Mouse (Mus musculus): ENCODE data around the gene Srrm3.

Srrm3 gene

GRCm38 (mm10) chr5:135822316-135822944 lies 15.7 kb downstream of the Srrm3 start:
- no peak for DNase-seq (ENCODE audit: low spot score)

DNA sequence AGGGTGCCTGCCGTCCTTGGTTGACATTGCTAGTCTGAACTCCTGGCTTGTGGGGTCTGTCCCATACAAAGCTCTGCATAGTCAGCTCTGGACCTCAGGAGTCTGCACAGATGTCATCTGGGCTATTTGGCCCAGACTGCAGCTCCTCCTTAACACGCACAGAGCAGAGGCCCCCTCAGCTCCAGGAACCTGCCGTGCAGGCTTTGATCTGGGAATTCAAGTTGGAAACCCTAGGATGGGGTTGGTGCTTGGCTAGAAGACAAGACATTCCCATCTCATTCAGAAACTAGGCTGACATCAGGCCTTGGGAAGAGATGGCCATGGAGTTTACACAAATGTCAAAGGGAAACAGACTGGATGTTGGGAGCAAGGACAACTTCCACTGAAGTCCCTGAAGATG lies 17.8 kb downstream of the Srrm3 start:
- DNase-seq (ENCODE audit: low spot score), result no peak

GRCm38 (mm10) chr5:135826225-135826624 lies 19.5 kb downstream of the Srrm3 start:
- DNase-seq (ENCODE audit: low spot score), result no peak

- DNase-seq (ENCODE audit: low spot score), result no peak
Observed at GRCm38 (mm10) chr5:135829381-135829780, 22.7 kb downstream of the Srrm3 start.

- DNase-seq (ENCODE audit: low spot score), result no peak
Observed at GRCm38 (mm10) chr5:135832729-135833128, 26.0 kb downstream of the Srrm3 start.

DNA sequence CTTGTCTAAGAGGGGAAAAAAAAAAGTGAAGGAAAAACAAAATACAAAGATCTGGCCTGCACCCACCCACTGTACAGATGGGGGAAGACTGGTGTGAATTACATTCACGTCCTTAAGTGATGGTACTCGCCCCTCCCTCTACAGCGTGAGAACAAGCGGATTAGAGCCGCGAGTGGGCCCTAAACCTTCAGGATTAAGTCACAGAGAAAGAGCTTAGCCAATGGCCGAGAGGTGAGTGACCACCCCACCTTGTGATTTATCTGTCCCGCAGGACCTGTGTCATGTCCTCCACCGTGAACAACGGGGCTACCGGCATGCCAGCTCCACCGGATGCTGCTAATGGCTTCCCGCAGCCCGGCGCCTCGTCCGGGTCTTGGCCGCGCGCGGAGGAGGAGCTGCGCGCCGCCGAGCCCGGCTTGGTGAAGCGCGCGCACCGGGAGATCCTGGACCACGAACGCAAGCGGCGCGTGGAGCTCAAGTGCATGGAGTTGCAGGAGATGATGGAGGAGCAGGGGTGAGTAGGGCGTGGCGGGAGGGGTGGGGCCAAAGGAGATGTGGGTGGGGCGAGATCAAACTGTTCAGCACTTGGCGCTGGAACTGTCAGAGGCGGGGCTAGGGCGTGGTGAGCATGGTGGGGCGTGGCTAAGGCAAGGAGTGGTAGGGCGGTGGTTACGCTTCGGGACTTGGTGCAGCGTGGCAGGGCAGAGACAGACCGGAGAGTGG lies 28.2 kb downstream of the Srrm3 start:
- DNase-seq (ENCODE audit: low spot score), result peak; percentile 69

- no peak for DNase-seq (ENCODE audit: low spot score)
Observed at GRCm38 (mm10) chr5:135835492-135835858, 28.8 kb downstream of the Srrm3 start.

GRCm38 (mm10) chr5:135835981-135836380 lies 29.3 kb downstream of the Srrm3 start:
- no peak for DNase-seq (ENCODE audit: low spot score)

DNA sequence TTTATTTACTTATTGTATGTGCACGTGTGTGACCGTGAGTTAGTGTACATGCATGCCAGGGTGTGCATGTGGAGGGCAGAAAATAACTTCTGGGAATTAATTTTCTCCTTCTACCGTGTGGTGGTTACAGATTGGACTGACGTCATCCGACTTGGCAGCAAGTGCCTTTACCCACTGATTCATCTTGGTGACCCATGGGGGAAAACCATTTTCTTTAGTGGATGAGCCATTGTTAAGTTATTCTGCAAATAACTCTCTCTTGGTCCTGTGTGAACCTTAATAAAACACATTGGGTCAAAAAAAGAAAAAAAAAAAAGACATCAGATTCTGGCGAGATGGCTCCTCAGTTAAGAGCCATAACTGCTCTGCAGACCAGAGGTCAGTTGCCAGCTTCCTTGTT lies 35.0 kb downstream of the Srrm3 start:
- no peak for DNase-seq (ENCODE audit: low spot score)

GRCm38 (mm10) chr5:135843418-135843817 lies 36.7 kb downstream of the Srrm3 start:
- DNase-seq (ENCODE audit: low spot score), result no peak

GRCm38 (mm10) chr5:135845676-135846320 lies 39.1 kb downstream of the Srrm3 start:
- DNase-seq (ENCODE audit: low spot score), result no peak

- DNase-seq (ENCODE audit: low spot score), result no peak
Observed at GRCm38 (mm10) chr5:135847460-135847859, 40.8 kb downstream of the Srrm3 start.

- DNase-seq (ENCODE audit: low spot score), result no peak
Observed at GRCm38 (mm10) chr5:135847881-135848280, 41.2 kb downstream of the Srrm3 start.

DNA sequence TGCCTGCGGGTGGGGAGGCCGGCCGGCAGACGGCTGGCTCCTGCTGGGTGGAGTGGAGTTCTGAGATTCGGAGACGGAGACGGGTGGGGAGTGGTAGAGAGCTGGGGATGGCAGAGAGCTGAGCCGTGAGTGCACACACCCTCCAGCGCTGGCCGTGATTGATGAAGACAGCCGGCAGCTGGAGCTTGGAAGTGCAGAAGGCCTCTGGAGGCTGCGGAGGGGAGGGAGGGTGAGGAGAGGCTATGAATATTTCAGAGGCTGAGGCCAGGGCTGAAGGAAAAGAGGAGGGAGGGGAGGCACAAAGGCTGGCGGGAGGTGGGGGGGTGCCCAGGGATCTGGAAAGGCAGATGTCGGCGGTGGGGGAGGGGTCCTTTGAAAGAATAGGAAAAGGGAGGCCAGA lies 44.3 kb downstream of the Srrm3 start:
- DNase-seq (ENCODE audit: low spot score), result no peak

DNA sequence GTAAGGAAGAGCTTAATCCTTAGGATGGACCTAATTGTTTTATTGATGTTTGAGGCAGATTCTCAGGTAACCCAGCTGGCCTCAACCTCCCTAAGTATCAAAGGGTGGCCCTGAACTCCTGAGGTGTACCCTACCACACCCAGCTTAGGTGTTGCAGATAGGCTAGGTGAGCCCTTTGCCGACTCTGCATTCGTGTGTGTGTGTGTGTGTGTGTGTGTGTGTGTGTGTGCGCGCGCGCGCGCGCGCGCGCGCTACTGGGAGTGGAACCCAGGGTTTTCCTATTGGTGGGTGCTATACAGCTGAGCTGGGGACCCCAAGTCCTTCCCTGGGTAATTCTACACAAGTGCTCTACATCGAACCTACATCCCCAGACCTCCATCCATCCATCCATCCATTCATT lies 44.8 kb downstream of the Srrm3 start:
- no peak for DNase-seq (ENCODE audit: low spot score)

GRCm38 (mm10) chr5:135852421-135852820 lies 45.7 kb downstream of the Srrm3 start:
- DNase-seq (ENCODE audit: low spot score), result no peak

DNA sequence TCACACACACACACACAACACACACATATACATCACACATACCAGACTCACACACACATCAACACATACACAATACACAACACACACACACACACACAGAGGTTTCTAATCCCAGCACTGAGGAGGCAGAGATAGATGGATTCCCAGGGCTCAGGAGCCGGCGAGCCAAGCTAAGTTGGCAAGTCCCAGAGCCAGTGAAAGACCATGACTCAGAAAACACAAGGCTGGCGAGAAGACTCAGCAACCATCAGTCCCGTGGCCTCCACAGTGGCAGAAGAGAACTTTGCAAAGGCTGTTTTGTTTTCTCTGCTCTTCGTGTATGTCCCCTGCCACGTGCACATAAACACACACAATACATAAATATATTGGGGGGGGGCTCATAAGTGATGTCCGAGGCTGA lies 47.0 kb downstream of the Srrm3 start:
- no peak for DNase-seq (ENCODE audit: low spot score)

DNA sequence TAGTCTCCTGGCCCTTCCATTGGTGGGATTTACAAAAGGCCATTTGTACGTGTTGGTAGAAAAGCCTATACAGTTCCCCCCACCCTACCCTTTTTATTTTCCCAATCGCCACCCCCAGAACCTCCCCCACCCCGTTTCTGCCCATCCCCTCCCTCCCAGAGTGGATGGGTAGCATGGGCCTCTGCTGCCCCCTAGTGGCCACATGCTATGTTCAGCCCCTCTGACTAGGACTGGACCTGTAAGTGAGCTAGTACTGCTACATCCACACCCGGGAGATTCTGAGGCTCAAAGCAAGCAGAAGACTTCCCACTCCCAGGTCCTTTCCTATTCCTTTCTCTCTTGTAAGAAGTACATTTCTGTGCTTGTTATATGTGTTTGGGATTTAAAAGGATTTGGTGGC lies 48.5 kb downstream of the Srrm3 start:
- DNase-seq (ENCODE audit: low spot score), result peak; percentile 53

- no peak for DNase-seq (ENCODE audit: low spot score)
Observed at GRCm38 (mm10) chr5:135866662-135867061, 60.0 kb downstream of the Srrm3 start.

DNA sequence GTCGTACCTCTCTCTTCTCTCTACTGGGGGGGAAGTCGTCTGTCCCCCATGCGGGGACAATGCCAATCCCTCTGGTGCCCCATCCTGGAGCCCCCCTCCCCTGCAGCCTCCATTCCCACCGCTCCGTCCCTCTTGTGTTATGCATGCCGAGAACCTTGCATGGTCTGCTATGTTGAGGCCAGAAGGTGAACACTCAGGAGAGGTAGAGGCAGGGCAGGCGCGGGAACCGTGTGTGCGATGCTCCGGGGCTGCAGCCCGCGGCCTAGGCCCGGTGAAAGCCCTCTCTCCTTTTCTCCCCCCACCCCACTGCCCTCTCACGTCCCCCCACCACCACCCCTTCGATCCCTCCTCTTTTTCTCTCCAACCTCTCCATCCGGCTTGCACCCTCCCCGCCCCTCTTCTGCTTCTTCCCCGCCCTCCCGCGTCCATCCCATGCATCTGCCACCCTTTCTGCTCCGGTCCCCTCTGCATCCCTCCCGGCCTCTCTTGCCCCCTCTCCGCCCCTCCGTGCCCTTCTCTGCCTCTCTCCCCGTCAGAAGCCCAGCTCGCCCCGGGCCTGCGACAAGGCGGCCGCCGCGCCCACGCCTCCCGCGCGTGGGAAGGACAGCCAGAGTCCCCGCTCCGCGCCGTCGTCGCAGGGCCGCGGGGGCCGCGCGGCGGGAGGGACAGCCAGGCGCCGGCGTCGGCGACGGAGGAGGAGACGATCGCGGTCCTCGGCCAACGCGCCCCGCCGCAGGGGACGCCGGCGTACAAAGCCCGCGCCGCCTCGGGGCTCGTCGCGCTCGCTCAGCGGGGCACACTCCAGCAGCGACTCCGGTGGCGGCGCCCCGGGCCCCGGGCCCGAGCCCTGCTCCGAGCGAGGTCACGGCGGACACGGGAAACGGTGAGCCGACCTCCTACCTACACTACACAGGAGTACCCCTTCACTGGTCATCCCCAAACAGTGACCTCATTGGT lies 61.2 kb downstream of the Srrm3 start:
- no peak for DNase-seq (ENCODE audit: low spot score)

- DNase-seq (ENCODE audit: low spot score), result no peak
Observed at GRCm38 (mm10) chr5:135868653-135869052, 62.0 kb downstream of the Srrm3 start.
